Comparison of ENCODE assay signal across 8 mouse cellular contexts in the genomic region with DNA sequence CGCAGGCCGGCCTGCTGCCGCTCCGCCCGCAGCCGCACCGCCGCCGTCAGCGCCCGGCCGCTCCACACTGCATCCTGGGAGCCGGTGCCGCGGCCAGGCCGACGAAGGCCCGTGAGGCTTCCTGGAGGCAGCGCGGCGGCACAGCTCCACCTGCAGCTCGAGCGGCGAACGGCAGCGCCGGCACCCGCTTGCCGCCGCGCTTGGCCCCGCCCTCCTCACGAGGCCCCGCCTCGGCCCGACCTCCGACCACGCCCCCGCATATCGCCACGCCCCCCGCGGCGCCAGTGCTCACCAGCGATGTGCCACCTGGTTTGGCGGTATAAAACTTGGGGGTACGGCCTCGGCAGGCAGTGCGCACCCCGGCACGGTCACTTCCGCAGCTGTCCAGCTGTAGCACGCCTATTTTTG. TPM values are rescaled to one million over a fixed set of nuclear protein-coding genes. Genes with fewer than 3 reads are reported as not detected.
DNase-seq lines count a peak whose midpoint lies in the region; ATAC-seq and TF ChIP-seq lines count a peak whose summit lies in the region.

A gene (minus strand): TSS at position 123 of the 408 bp plus-strand sequence.

- H3K9me3 ChIP-seq in embryonic facial prominence, embryonic 15.5 days (replicated peaks): no peaks in the 10 kb centered on the region
- no peaks in the 10 kb centered on the region for H3K9me3 ChIP-seq in kidney, embryonic 14.5 days (ENCODE audit: control insufficient read depth, low read length)
- H3K9me3 ChIP-seq in limb, embryonic 15.5 days: no peaks in the 10 kb centered on the region

- H3K27ac ChIP-seq in bone marrow, adult 2 months (ENCODE audit: control insufficient read depth, insufficient read depth, low read depth, low read length, poor library complexity): peak within 1 kb of the TSS; percentile 98
- H3K27ac ChIP-seq in embryonic facial prominence, embryonic 15.5 days (replicated peaks): peak within 1 kb of the TSS; percentile 89
- peak within 1 kb of the TSS; percentile 83 for H3K27ac ChIP-seq in kidney, embryonic 14.5 days (ENCODE audit: low read depth, low read length)
- peak within 1 kb of the TSS; percentile 91 for H3K27ac ChIP-seq in limb, embryonic 15.5 days

- H3K27me3 ChIP-seq in embryonic facial prominence, embryonic 15.5 days: no peaks in the 10 kb centered on the region
- no peaks in the 10 kb centered on the region for H3K27me3 ChIP-seq in kidney, embryonic 14.5 days (ENCODE audit: control insufficient read depth, insufficient read depth, low read length)
- no peaks in the 10 kb centered on the region for H3K27me3 ChIP-seq in limb, embryonic 15.5 days

- peak within 1 kb of the TSS; percentile 71 for H3K4me2 ChIP-seq in embryonic facial prominence, embryonic 15.5 days (replicated peaks)
- H3K4me2 ChIP-seq in kidney, embryonic 14.5 days (replicated peaks; ENCODE audit: low read depth, low read length): peak within 1 kb of the TSS; percentile 72
- peak within 1 kb of the TSS; percentile 65 for H3K4me2 ChIP-seq in limb, embryonic 15.5 days

- H3K4me3 ChIP-seq in bone marrow, adult 2 months (replicated peaks; ENCODE audit: control insufficient read depth, low read depth, low read length): peak within 1 kb of the TSS; percentile 91
- H3K4me3 ChIP-seq in embryonic facial prominence, embryonic 15.5 days (replicated peaks): peak within 1 kb of the TSS; percentile 77
- H3K4me3 ChIP-seq in kidney, embryonic 14.5 days (ENCODE audit: low read length): peak within 1 kb of the TSS; percentile 90
- peak within 1 kb of the TSS; percentile 87 for H3K4me3 ChIP-seq in limb, embryonic 15.5 days

- peak; percentile 74 for TF ChIP-seq CTCF in bone marrow, adult 2 months (IDR thresholded peaks at IDR 0.05; ENCODE audit: control insufficient read depth, insufficient read depth, low read length)

- H3K36me3 ChIP-seq in embryonic facial prominence, embryonic 15.5 days: peaks cover 22% of the 10 kb centered on the region
- H3K36me3 ChIP-seq in kidney, embryonic 14.5 days (ENCODE audit: control insufficient read depth, insufficient read depth, low read length): peaks cover 28% of the 10 kb centered on the region
- peaks cover 26% of the 10 kb centered on the region for H3K36me3 ChIP-seq in limb, embryonic 15.5 days

- ATAC-seq in embryonic facial prominence, embryonic 15.5 days (ENCODE audit: insufficient number of reproducible peaks, low FRiP score, low TSS enrichment, low read depth): peak; percentile 93
- peak; percentile 94 for ATAC-seq in kidney, embryonic 14.5 days (ENCODE audit: low FRiP score, low TSS enrichment)
- ATAC-seq in limb, embryonic 15.5 days (ENCODE audit: insufficient number of reproducible peaks, low FRiP score, low TSS enrichment, low read depth): peak; percentile 86

- TF ChIP-seq POLR2A in bone marrow, adult 2 months (IDR thresholded peaks at IDR 0.05; ENCODE audit: borderline replicate concordance, control insufficient read depth, low read depth, low read length): peak; percentile 72; the same call in 1 of the 2 replicates

- under 1% methylated on average over 53 of the region's 53 CpGs for WGBS in bone marrow, adult 2 months
- WGBS in embryonic facial prominence, embryonic 15.5 days: under 1% methylated on average over 53 of the region's 53 CpGs
- under 1% methylated on average over 47 of the region's 53 CpGs for WGBS in kidney, embryonic 14.5 days
- WGBS in limb, embryonic 15.5 days: 0% methylated on average over 51 of the region's 53 CpGs

- peak within 1 kb of the TSS; percentile 88 for H3K9ac ChIP-seq in embryonic facial prominence, embryonic 15.5 days
- peak within 1 kb of the TSS; percentile 99 for H3K9ac ChIP-seq in kidney, embryonic 14.5 days (ENCODE audit: low read depth, low read length)
- H3K9ac ChIP-seq in limb, embryonic 15.5 days: peak within 1 kb of the TSS; percentile 95

- peaks cover 7% of the 10 kb centered on the region for H3K4me1 ChIP-seq in bone marrow, adult 2 months (ENCODE audit: control insufficient read depth, insufficient read depth, low read length)
- H3K4me1 ChIP-seq in embryonic facial prominence, embryonic 15.5 days: peaks cover 14% of the 10 kb centered on the region
- H3K4me1 ChIP-seq in kidney, embryonic 14.5 days (ENCODE audit: control insufficient read depth, insufficient read depth, low read length): peaks cover 4% of the 10 kb centered on the region; the same call in 1 of the 2 replicates
- H3K4me1 ChIP-seq in limb, embryonic 15.5 days: peaks cover 11% of the 10 kb centered on the region

- DNase-seq in 416B (ENCODE audit: low read depth): peak; percentile 83
- DNase-seq in heart, adult 9 months (ENCODE audit: low spot score in 2 of 2): peak; percentile 83 to 90
- DNase-seq in monocyte, adult 2 months (ENCODE audit: low read depth in 1 of 2, low spot score in 2 of 2): peak; percentile 67 to 89
- peak; percentile 88 to 91 for DNase-seq in spleen, postnatal 36 days (ENCODE audit: low spot score in 2 of 2)

RNA-seq across cellular contexts. Expression of the gene that starts here (rescaled TPM):
- polyA plus RNA-seq in bone marrow, adult 2 months (2011; ENCODE audit: insufficient read depth, insufficient read length, low replicate concordance, missing spikeins): 3.3 and 13.9 TPM in 2 replicates
- 22.3 and 22.6 TPM in 2 replicates for polyA plus RNA-seq in embryonic facial prominence, embryonic 15.5 days (2015; fragmentation: Nextera tagmentation; extraction: Ambion mirVana)
- 19.8 and 27.7 TPM in 2 replicates for polyA plus RNA-seq in kidney, embryonic 14.5 days (2014; fragmentation: Nextera tagmentation; extraction: Ambion mirVana)
- 18.9 and 19.2 TPM in 2 replicates for polyA plus RNA-seq in limb, embryonic 15.5 days (2015; fragmentation: Nextera tagmentation; extraction: Ambion mirVana)

Comparison
In these comparisons a context has a peak if more than half of its experiments do, and no peak if none do; other contexts are left out.
1. Peak in every context shown above with its lines: DNase-seq, ATAC-seq, H3K4me3 ChIP-seq and H3K27ac ChIP-seq.